Mouse (Mus musculus): Measurements from ENCODE around the gene Rab3gap2.
A peak's percentile ranks its signal among the peaks of the same experiment; 100 is the strongest.

The Rab3gap2 gene

DNA sequence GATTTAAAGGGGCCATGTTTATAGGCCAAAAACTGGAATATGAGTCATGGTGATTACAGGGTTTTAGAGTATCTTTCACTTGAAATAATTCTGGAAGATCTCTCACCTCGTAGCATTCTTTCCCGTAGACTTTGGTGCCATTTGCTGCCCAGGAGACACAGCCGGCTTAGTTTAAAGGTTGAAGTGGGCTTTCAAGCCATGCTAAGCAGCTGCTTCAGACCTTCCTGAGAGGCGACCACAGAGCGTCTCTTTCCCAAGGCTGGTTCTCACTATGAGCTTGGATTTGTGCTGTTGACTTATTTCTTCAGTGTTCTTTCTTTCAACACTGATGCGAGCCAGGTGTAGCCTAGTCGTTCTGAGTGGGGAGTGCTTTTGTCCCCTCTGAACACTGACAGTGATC lies 23.8 kb downstream of the Rab3gap2 start:
- no peak for DNase-seq

DNA sequence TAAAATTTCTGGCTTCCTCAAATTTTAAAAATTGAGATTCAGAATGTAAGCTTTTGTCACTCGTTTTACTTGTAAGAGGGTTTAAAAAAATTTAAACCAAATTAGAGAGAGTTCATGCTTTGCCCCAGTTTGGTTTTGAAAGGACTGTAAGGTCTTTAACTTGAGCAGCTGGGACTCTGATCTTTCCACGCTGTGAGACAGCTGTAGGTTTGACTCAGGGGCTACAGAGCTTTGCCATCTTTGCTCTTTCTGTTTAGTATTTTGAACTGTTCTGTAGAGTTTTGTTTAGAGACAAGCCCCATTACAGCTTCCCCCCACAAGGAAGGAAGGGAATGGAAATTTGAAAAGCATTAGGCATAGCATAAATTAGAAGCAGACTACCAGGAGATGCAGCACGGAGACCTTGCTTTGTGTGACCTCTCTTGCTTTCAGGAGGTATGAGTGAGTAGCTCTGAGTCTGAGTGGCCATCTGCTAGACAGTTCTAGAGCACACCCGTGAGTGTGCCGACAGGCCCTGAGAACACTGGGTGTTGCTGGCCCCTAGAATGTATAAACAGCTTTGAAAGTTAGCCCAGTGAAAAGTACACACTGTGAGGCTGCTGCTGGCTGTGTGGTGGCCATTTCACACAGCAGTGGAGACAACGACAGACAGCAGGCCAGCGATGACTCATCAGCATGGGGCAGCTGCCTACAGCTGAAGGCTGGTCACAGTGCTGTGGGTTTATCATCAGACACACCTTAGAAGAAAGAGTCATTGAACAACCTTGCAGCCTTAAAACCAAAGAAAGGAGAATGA lies 25.7 kb downstream of the Rab3gap2 start:
- DNase-seq: peak; percentile 63

DNA sequence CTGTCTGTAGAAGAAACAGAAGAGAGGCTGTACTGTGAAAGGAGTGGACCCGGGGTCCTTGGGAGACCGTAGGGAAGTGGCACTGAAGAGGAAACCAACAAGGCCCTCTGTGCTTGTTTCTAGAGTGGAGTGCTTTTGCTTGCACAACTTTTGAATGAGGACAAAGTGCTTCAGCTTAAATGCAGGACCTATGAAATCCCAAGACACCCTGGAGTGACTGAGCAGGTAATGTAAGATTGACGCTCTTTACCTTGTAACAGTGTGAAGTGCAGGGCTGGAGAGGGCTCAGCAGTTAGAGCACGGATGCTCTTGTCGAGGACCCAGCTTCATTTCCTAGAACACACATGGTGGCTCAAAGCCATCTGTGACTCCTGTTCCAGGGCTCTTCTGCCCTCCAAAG lies 31.9 kb downstream of the Rab3gap2 start:
- no peak for DNase-seq

DNA sequence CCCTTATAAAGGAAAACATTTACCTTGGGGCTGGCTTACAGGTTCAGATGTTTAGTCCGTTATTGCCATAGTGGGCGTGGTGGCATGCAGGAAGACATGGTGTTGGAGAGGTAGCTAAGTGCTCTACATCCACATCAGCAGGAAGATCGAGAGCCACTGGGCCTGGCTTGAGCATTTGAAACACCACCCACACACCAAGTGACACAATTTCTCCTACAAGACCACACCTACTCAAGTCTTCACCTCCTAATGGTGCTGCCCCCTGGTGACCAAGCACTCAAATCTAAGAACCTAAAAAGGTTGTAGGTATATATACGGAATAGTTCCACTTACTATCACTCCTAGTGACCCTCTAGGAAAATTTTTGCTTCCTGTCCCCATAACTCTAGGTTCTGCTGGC lies 32.6 kb downstream of the Rab3gap2 start:
- DNase-seq: peak; percentile 53

DNA sequence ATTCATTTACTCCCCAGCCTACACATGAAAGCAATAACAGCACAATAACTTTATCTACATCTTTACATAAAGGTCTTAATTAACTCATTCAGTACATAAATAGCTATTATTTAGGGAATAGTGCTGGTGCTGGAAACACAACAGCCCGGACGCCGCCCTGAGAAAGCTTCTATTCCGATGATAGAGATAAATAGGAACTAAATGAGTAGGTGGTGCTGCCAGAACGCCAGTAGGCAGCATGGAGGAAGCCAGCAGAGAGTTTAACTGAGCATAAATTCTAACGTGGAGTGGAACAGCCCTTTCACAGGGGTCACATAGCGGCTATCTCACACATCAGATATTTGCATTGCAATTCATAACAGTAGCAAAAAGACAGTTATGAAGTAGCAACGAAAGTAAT lies 39.1 kb downstream of the Rab3gap2 start:
- no peak for DNase-seq

DNA sequence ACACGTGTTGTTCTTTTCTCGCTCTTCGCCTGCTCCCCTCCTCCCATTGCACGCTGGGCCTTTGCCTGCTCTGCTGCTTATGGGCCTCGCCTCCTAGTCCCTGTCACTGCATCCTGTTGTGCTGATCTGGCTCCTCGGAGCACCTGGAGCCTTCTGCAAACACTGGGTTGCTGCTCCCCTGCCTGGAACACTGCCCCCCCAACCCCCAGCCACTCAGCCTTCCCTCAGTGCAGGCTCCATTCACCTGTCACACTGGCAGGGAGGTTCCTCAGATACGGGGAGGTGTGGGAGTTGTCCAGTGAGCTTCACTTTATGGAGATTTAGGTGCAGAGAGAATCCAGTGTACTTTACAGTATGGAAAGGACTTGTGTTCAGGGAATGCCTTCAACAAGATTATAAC lies 41.5 kb downstream of the Rab3gap2 start:
- DNase-seq: no peak

DNA sequence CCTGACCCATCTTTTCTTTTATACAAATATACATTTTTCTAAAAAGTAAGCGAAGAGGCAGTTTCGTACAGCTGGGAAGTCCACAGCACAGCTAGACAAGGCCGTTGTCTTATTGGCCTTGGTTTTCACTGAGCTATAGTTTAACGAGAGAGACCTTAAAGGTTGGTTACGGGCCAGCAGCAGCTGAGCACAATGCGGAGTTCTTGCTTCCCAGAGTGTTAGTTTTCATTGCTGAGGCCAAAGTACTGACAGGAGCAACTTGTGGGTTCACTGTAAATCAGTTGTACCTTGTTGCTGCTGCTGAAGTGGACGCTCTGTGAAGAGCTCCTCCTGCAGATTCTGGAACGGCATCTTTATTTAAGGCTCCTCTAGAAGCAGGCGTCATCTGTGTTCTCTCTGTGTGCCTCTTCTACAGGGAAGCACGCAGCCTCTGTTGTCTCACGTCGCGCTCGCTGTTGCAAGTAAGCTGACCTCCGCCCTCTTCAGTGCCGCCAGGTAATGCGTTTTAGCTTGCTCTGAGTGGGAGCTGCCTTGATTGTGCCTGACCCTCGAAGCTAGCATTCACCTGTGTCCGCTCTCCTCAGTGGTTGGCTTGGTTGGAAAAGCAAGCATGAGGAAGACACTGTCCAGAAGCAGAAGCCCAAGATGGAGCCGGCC lies 43.6 kb downstream of the Rab3gap2 start:
- DNase-seq: no peak

DNA sequence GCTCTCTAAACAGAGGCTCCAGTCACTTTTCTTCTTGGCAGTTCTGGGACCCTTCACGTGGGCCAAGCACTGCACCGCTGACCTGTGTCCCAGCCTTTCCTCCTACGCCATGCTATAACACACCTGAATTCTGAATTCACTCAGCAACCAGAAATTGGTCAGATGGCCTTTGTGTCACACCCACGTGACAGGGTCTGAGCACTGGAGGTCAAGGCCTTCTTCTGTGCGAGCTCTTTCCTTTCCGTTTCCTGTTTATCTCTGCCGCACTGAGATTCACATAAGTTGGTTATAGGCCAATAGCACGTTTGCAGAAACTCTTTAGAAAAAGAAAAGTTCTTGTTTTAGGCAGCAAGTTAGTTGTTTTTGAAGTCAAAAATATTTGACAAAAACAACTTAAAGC lies 44.8 kb downstream of the Rab3gap2 start:
- no peak for DNase-seq

DNA sequence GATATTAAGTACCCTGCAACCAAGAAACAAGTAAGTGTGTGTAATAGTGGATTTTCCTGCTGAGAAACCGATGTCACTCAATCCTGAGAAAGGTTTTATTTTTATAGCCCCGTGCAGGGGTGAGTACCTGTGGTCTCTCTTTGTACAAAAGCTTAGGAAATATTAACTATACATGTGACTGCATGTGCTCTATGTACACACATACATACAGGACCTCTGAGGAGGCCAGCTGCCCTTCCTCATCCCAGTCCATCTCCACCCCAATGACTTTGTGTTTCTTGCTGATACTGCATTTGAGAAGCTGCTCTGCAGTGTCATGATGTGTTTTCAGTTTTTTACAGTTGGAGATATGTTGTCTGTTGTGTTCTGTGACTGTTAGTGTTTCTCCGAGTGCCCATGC lies 48.4 kb downstream of the Rab3gap2 start:
- DNase-seq: no peak

DNA sequence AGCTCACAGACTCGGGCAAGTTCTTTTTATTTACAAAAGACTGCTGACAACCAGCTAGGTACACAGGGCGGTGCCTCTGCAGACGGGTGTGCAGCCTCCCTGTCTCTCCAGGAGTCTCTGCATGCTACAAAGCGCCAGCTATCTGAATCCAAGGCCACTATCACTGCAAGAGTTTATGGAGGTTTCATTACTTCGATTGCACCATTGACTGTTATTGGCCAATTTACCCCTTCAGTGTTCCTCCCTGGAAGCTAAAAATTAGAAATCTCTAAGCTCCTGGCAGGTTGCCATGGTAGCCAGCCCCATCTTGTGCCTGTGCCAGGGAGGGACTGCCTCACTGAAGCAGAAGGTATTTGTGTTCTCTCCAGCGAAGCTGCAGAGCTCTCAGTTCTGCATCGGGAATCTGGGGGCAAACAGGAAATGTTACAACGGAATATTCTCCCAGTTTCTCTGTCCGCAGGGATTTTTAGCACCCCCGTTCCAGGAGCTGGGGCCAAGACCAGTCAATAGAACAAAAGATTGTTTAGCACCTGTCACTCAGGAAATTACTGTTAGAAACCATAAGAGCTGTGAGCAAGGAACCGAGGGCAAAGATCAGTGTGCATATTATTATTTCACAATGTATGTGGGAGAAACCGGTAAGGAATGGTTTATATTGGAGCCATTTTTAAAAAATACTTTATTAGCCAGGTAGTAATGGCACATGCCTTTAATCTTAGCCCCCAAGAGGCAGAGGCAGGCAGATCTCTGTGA lies 49.4 kb downstream of the Rab3gap2 start:
- DNase-seq: no peak

DNA sequence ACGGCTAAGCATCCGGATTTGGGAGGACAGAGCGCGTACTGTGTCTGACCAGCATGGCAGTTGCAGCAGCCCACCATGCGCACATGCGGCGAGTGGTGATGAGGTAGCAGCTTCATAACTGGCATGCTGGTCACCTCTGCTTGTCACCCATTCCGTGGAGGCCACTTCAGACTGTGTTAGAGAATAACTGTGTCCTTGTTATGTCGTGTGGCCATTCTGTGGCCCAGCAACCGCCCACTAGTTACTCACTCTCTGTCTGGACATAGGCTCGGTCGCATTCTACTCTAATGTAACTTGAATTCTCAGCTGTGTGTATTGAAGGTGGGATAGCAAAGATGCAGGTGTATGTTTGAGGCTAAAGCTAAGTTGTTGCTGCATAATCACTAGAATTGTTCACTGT lies 51.4 kb downstream of the Rab3gap2 start:
- no peak for DNase-seq

DNA sequence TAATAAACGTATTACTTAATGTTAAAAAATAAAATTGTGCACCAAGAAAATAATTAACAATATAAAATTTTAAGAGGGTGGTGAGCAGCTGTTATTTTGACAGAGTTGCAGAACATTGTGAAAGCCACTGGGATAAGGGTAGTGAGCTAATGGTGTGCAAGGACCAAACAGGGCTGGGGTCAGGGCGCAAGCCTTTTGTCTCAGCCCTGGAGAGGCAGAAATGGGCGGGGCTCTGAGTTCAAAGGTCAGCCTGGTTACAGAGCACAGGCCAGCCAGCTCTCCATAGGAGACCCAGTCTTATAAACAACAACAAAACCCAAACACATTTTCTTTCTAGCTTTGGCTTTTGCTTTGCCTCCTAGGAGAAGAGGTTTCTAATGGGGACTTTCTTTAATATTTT lies 52.8 kb downstream of the Rab3gap2 start:
- DNase-seq: peak; percentile 32

DNA sequence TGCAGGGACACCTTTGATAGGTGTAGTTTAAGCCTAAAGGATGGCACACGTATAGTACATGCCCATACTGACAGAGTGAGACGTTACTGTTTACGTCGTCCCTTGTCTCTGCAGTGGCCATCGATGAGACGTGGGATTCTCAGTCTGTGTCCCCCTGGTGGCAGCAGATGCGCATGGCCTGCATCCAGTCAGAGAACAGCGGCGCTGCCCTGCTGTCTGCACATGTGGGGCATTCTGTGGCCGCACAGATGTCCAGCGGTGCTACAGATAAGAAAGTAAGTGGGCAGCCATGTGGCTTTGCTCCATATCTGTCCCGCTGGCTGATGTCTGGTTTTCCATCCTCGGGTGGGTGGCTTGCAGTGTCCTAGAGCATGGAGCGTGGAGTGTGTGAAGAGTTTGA lies 58.6 kb downstream of the Rab3gap2 start:
- DNase-seq: no peak

DNA sequence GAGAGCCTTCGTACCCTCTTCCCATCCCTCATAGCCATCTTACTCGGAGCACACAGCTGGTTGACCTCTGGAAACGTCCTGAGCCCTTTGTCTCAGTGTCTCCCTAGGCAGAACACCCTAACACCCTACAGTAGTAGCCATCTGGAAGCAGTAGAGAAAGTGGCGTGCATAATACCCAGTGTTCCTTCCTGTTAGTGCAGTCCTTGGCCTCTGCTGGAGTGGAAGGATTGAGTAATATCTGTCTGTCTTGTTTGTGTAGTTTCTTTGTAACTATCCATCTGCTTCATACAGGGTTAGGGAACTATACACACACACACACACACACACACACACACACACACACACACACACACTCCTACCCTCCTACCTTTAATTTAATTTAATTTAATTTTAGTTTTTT lies 64.8 kb downstream of the Rab3gap2 start:
- no peak for DNase-seq

DNA sequence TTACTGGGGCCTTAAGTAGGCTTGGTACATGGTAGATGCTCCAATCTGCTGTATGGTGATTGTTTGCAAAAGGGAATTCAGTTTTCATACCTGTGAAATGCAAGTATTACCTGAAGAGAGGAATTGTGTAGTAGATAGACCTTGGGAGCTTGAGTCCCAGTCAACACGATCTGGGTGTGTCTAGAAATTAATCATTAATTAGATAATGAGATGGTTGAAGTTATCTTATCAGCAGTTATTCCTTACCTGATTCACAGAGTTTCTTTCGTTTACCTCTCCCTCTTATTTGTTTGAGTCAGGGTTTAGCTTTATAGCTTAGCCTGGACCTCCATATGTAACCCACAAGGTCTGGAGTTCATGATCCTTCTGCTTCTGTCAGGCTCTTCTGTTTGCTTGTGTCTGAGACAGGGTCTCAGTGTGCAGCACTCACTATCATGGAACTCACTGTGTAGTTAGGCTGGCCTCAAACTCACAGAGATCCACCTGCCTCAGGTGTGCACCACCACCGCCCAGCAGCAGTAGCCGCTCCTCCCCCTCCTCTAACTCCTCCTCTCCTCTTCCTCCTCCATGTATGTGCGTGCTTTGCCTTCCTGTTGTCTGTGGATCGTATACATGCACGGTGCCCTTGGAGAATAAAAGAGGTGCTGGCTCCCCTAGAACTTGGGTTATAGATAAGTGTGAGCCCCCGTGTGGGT lies 66.6 kb downstream of the Rab3gap2 start:
- no peak for DNase-seq

DNA sequence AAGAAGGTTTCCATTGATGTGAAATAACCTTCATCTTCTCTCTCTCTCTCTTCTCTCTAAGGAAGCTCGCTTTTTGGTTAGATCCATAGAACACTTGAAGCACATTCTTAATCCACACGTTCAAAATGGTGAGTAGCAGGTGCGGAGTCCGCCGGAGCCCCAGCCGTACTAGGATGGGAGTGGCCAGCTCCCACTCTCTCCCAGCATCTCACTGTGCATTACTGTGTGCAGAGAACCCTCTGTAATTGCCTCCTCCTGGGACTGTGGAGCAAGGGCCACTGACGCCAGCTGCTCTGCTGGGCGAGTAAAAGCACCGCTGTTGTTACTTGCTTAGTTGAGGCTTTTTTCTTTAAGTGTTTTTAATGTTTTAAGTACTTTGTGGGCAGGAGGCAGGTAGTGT lies 67.5 kb downstream of the Rab3gap2 start:
- DNase-seq: no peak

DNA sequence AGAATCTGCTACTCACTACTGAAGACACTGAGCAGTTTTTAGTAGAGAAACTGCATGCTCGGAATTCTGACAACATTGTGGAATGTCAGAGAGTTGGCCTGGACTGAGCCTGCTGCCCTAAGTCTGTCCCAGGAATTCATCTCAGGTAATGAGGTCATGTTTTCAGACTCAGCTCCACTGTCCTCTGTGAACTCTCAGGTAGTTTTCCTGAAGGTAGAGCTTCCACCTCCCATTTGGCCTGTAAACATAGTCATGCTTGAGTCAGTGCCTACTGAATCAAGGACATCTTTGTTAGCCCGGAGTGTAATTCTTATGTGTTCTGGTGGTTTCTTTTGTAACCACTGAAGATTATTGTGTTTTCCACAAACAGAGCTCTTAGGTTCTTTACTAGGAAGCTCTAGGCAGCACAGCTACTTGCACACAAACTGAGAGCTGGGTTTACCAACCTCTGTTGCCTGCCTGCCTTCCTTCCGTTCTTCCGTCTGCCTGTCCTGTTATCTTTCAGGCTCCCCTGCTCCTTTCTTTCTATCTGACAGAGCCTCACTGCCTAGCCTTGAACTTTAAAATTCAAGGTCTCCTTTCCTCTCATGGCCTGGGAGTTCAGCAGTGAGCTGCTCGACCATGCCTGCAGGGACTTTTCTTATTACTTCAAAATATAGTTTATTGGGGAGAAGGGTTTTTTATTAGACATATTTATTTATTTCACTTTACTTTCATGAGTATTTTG lies 71.1 kb downstream of the Rab3gap2 start:
- DNase-seq: no peak

DNA sequence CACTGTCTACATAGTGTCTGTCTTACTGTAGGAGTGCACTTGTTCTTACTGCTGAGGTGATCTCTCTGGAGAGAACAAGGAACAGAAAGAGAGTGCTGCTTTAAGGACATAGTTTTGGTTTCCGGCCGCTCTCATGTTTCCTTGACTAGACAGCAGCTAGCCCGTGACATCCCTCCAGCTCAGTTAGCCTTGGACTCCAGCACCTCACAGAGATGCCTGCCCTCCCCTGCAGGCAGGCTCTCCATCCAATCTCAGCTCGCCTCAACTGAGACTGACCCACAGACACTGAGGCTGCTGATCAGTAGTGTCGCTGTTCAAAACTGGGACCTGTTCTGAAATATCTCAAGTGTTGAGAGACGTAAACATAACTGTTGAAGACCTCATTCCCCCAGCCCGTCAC lies 72.1 kb downstream of the Rab3gap2 start:
- DNase-seq: no peak

DNA sequence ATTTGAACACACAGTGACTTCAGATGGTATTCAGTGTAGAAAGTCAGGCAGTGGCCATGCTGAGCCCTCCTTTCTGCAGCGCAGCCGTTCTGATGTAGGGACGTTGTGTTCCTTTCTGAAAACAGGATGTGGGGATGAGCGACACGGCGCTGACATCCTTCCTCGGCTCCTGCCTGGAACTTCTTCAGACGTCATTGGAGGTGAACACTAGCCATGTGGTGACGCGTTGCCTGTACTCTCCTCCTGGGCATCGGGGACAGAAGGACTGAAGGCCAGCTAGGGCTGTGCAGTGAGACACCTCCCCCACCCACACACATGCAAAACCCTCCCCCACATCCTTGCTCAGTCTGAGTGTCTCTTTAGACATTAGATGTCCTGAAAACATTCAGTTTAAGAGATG lies 73.1 kb downstream of the Rab3gap2 start:
- no peak for DNase-seq

DNA sequence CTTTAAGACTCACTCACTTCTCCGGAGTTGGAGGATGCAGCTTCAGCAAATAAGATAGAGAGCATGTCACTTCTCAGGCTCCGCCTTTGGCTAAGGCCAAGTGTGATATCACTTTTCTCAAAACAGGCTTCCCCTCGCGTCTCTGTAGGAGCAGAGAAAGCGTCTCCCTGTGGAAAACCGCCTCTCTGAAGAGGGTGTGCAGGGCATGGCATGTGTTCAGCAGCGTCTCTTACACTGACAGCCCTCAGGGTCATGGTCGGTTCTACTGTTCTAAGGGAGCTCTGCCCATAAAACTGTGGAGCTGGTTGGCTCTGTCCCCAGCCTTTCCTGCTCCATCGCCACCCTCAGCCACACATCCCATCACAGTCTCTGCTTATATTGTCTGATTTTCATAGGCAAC lies 75.4 kb downstream of the Rab3gap2 start:
- DNase-seq: no peak

DNA sequence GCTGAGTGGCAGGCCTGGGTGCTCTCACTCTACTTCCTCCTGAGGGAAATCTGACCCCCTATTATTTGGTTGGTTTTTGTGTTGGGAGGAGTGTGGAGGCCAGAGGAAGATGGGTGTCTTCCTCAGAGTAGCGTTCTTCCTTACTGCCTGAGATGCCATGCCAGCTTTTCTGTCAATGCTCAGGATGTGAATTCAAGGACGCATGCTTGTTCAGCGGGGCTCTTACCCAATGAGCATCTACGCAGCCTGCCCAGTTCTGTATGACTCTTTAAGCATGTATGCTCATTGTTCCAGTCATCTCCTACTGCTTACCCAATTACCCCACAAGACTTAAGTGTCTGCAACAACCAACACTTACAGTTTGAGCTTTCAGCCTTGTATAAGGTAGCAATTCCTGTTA lies 76.7 kb downstream of the Rab3gap2 start:
- no peak for DNase-seq

DNA sequence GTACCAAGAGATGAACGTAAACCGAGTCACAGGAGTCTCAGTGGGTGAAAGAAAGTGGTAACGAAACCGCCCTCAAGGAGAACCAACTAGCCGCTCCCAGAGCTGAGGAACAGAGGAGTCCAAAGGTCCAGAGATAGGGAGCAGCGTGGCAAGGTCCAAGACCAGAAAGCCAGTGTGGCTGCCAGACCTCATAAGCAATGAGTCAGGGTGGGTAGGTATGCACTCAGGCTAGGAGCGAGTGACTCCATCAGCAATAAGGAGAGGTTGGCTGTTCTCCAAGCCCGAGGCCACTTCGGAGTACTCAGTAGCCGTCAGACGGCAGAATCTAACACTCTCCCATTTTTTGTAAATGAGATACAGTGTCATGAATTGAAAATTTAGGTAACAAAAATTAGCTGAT lies 78.9 kb downstream of the Rab3gap2 start:
- no peak for DNase-seq

DNA sequence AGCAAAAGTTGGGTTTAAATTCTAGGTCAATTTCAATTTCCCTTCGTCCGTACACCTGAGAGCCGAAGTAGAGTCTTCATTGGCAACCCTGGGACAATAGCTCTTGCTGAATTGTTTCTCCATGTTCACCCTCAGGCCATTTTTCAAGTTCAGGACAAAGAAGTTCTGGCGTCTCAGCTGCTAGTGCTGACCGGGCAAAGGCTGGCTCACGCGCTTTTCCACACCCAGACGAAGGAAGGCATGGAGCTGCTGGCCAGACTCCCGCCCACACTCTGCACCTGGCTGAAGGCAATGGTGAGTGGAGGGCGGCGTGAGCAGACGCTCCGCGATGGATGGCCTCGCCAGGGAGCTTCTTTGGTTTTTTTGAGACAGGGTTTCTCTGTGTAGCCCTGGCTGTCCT lies 79.3 kb downstream of the Rab3gap2 start:
- DNase-seq: no peak

Measured in liver (tissue).